Mouse (Mus musculus) kidney, postnatal 10 days (tissue): ENCODE results near the gene Gm15293.
"Not testable (repeated sequence)": the region's sequence is repeated elsewhere in the genome, so short reads cannot be mapped to it uniquely, and the experiment has no call there.

Source experiments
- DNase-seq: peaks from one replicate; pipeline ENCODE4 v3.0.0; 2021; ENCODE audit warnings: mixed read lengths

Gene Gm15293

DNA sequence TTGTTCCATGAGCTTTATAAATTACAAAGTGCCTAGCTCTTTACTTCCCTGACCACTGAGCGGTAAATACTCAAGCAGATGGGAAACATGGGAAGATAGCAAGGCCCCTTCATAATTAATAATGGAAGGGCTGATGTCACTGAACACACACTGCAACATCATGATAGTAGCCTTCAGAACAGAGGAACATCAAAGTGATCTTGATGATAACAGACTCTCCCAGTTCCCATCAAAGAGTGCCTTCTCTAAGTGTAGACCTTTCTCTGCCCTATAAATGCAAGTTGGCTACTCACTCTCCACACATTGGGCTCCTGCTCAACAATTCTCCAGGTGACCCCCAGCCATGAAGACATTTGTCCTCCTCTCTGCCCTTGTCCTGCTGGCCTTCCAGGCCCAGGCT is at the start of gene Gm15293:
Gene Gm15293 (plus strand): TSS at position 301 of the 400 bp plus-strand sequence.
- not testable (repeated sequence) for DNase-seq

- DNase-seq, result not testable (repeated sequence)
Observed at GRCm38 (mm10) chr8:21161977-21162376, 39.4 kb upstream of the Gm15293 start, which contains the start of gene Defa22. TSS of gene Defa22 (plus strand) at chr8:21162277.

DNA sequence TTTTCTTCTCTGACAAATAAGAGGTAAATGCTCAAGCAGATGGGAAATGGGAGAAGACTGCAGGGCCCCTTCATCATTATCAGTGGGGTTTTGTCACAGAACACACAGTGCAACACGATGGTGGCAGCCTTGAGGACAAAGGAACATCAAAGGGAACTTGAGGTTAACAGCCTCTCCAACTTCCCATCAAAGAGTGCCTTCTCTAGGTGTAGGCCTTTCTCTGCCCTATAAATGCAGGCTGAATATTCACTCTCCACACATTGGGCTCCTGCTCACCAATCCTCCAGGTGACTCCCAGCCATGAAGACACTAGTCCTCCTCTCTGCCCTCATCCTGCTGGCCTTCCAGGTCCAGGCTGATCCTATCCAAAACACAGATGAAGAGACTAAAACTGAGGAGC is 10.0 kb upstream of the Gm15293 start, which contains the start of gene Defa31:
Gene Defa31 (plus strand): TSS at position 301 of the 400 bp plus-strand sequence.
- DNase-seq, result not testable (repeated sequence)
